Mouse (Mus musculus): Measurements from ENCODE around the gene Zbtb20. TPM values are rescaled to one million over a fixed set of nuclear protein-coding genes. Genes with fewer than 3 reads are reported as not detected.

Zbtb20 gene
- polyA plus RNA-seq, 1 experiment from 2014 or later, result 38.1 TPM

GRCm38 (mm10) chr16:43080403-43080802 lies 204.7 kb downstream of the Zbtb20 start:
- ATAC-seq (ENCODE audit: insufficient number of reproducible peaks, low FRiP score), result no peak
- H3K27ac ChIP-seq (ENCODE audit: poor library complexity, severe bottlenecking), result no peak overlapping the region
- no peaks in the 10 kb centered on the region for H3K36me3 ChIP-seq
- no peaks in the 10 kb centered on the region for H3K4me1 ChIP-seq (replicated peaks)
- H3K27me3 ChIP-seq (replicated peaks), result no peaks in the 10 kb centered on the region
- H3K9me3 ChIP-seq (replicated peaks), result no peaks in the 10 kb centered on the region
- H3K4me3 ChIP-seq, result no peak overlapping the region
- no peak overlapping the region for H3K4me2 ChIP-seq
- H3K9ac ChIP-seq, result no peak overlapping the region
- 80% methylated on average over 2 of the region's 2 CpGs for WGBS

- Histone ChIP-seq H3K9me3 (replicated peaks) (no peaks in the 10 kb centered on the region), H3K36me3 (no peaks in the 10 kb centered on the region), H3K4me3 (no peak overlapping the region), H3K4me1 (replicated peaks) (no peaks in the 10 kb centered on the region), H3K9ac (no peak overlapping the region), H3K4me2 (no peak overlapping the region), H3K27ac (ENCODE audit: poor library complexity, severe bottlenecking) (no peak overlapping the region), H3K27me3 (replicated peaks) (no peaks in the 10 kb centered on the region)
- 77% methylated on average over 5 of the region's 5 CpGs for WGBS
- ATAC-seq (ENCODE audit: insufficient number of reproducible peaks, low FRiP score), result no peak
These were observed 205.4 kb downstream of the Zbtb20 start for GRCm38 (mm10) chr16:43080923-43081702.

GRCm38 (mm10) chr16:43081995-43082394 lies 206.3 kb downstream of the Zbtb20 start:
- no peak overlapping the region for H3K4me2 ChIP-seq
- no peak overlapping the region for H3K27ac ChIP-seq (ENCODE audit: poor library complexity, severe bottlenecking)
- H3K4me1 ChIP-seq (replicated peaks), result no peaks in the 10 kb centered on the region
- H3K9ac ChIP-seq, result no peak overlapping the region
- 75% methylated on average over 6 of the region's 6 CpGs for WGBS
- H3K27me3 ChIP-seq (replicated peaks), result no peaks in the 10 kb centered on the region
- H3K9me3 ChIP-seq (replicated peaks), result no peaks in the 10 kb centered on the region
- no peaks in the 10 kb centered on the region for H3K36me3 ChIP-seq
- H3K4me3 ChIP-seq, result no peak overlapping the region
- ATAC-seq (ENCODE audit: insufficient number of reproducible peaks, low FRiP score), result no peak

DNA sequence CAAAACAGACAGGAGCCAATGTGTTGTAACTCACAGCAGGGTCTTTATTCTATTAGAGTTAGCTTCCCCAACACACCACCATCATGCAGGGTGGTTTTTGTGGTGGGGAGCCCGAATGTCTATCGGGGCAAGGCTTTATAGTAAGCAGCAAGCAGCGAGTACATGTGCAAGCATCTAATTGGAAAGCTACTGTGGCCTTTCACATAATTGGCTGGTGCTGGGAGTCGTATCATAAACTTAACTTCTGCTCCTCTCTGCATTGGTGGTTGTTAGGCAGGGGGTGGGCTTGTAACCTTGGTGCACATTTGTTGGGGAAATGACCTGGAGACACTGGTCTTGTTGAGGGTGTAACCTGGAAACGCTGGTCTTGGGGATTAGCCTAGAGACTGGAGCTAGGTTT lies 207.1 kb downstream of the Zbtb20 start:
- H3K36me3 ChIP-seq, result no peaks in the 10 kb centered on the region
- no peak overlapping the region for H3K4me3 ChIP-seq
- H3K4me1 ChIP-seq (replicated peaks), result no peaks in the 10 kb centered on the region
- WGBS, result 70% methylated on average over 5 of the region's 5 CpGs
- no peak overlapping the region for H3K4me2 ChIP-seq
- H3K27ac ChIP-seq (ENCODE audit: poor library complexity, severe bottlenecking), result no peak overlapping the region
- ATAC-seq (ENCODE audit: insufficient number of reproducible peaks, low FRiP score), result no peak
- H3K9me3 ChIP-seq (replicated peaks), result no peaks in the 10 kb centered on the region
- no peak overlapping the region for H3K9ac ChIP-seq
- no peaks in the 10 kb centered on the region for H3K27me3 ChIP-seq (replicated peaks)

GRCm38 (mm10) chr16:43090188-43090587 lies 214.5 kb downstream of the Zbtb20 start:
- Histone ChIP-seq H3K4me2 (no peak overlapping the region), H3K27me3 (replicated peaks) (no peaks in the 10 kb centered on the region), H3K4me3 (no peak overlapping the region), H3K36me3 (no peaks in the 10 kb centered on the region), H3K4me1 (replicated peaks) (no peaks in the 10 kb centered on the region), H3K9ac (no peak overlapping the region), H3K9me3 (replicated peaks) (no peaks in the 10 kb centered on the region), H3K27ac (ENCODE audit: poor library complexity, severe bottlenecking) (no peak overlapping the region)
- ATAC-seq (ENCODE audit: insufficient number of reproducible peaks, low FRiP score), result no peak
- 76% methylated on average over 3 of the region's 3 CpGs for WGBS

DNA sequence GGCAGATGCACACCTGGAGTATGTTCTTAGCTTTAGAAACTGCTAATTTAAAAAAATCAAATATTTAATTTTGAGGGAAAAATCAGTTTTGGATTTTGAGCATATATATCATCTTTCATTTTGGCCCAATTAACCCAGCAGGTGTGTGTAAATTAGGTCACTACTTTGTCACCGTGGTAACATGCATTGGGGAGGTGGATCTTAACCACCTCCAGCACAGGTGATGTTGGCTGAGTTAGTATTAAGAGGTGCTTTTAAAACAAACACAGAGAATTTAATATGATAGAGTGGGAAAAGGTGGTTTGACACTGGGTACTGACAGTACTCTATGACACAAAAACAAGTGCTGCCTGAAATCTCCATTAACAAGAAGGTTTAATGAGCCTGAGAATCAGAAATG lies 218.5 kb downstream of the Zbtb20 start:
- Histone ChIP-seq H3K36me3 (no peaks in the 10 kb centered on the region), H3K4me2 (no peak overlapping the region), H3K4me1 (replicated peaks) (no peaks in the 10 kb centered on the region), H3K9me3 (replicated peaks) (no peaks in the 10 kb centered on the region), H3K27ac (ENCODE audit: poor library complexity, severe bottlenecking) (no peak overlapping the region), H3K4me3 (no peak overlapping the region), H3K9ac (no peak overlapping the region), H3K27me3 (replicated peaks) (no peaks in the 10 kb centered on the region)
- 84% methylated on average over 1 of the region's 1 CpGs for WGBS
- ATAC-seq (ENCODE audit: insufficient number of reproducible peaks, low FRiP score), result no peak

DNA sequence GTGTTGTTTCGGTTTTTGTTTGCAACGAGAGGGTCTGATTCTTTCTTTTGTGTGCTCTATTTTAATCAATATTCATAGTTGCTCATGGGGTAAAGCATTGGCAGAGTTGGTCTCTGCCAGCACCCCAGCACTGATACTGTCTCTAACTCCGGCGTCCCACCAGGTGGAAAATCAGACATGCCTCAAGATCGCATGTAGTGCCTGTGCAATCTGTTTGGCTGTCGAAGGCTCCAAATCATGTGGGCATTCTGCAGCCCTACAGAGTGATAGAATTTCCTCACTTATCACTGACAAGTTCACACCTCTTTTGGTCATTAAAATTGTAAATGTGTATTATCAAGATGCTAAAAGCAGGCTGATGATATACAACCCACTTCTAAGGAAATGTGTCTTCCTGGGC lies 219.1 kb downstream of the Zbtb20 start:
- no peak for ATAC-seq (ENCODE audit: insufficient number of reproducible peaks, low FRiP score)
- no peak overlapping the region for H3K27ac ChIP-seq (ENCODE audit: poor library complexity, severe bottlenecking)
- no peak overlapping the region for H3K4me2 ChIP-seq
- H3K27me3 ChIP-seq (replicated peaks), result no peaks in the 10 kb centered on the region
- 74% methylated on average over 6 of the region's 6 CpGs for WGBS
- no peaks in the 10 kb centered on the region for H3K4me1 ChIP-seq (replicated peaks)
- H3K9ac ChIP-seq, result no peak overlapping the region
- H3K36me3 ChIP-seq, result no peaks in the 10 kb centered on the region
- no peaks in the 10 kb centered on the region for H3K9me3 ChIP-seq (replicated peaks)
- no peak overlapping the region for H3K4me3 ChIP-seq

DNA sequence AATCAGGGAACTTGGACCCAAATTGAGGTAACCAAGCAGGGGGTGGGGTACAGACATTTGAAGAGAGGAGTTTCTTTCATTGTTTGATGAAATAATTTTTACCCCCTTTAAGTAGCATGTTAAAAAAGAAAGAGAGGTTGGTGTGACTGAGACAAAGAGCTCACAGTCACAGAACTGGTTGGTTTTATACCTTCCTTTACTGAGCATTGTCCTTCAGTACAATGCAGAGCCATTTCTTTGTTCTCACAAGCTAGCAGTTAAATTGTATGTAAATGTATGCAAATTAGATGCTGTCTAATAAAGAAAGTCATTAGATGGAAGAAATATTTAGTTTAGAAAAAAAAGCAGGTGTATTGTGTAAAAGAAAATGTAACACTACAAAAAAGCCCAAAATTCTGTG lies 220.4 kb downstream of the Zbtb20 start:
- H3K27me3 ChIP-seq (replicated peaks), result no peaks in the 10 kb centered on the region

GRCm38 (mm10) chr16:43098153-43098552 lies 222.5 kb downstream of the Zbtb20 start:
- 76% methylated on average over 4 of the region's 4 CpGs for WGBS
- Histone ChIP-seq H3K27ac (ENCODE audit: poor library complexity, severe bottlenecking) (no peak overlapping the region), H3K4me3 (no peak overlapping the region), H3K9ac (no peak overlapping the region), H3K36me3 (no peaks in the 10 kb centered on the region), H3K9me3 (replicated peaks) (no peaks in the 10 kb centered on the region), H3K4me2 (no peak overlapping the region), H3K27me3 (replicated peaks) (no peaks in the 10 kb centered on the region), H3K4me1 (replicated peaks) (no peaks in the 10 kb centered on the region)
- ATAC-seq (ENCODE audit: insufficient number of reproducible peaks, low FRiP score), result no peak

More for the DNA sequence above, 220.4 kb downstream of the Zbtb20 start:
- Histone ChIP-seq H3K9me3 (replicated peaks) (no peaks in the 10 kb centered on the region), H3K4me2 (no peak overlapping the region), H3K4me1 (replicated peaks) (no peaks in the 10 kb centered on the region), H3K4me3 (no peak overlapping the region), H3K27ac (ENCODE audit: poor library complexity, severe bottlenecking) (no peak overlapping the region), H3K36me3 (no peaks in the 10 kb centered on the region), H3K9ac (no peak overlapping the region)
- no peak for ATAC-seq (ENCODE audit: insufficient number of reproducible peaks, low FRiP score)

DNA sequence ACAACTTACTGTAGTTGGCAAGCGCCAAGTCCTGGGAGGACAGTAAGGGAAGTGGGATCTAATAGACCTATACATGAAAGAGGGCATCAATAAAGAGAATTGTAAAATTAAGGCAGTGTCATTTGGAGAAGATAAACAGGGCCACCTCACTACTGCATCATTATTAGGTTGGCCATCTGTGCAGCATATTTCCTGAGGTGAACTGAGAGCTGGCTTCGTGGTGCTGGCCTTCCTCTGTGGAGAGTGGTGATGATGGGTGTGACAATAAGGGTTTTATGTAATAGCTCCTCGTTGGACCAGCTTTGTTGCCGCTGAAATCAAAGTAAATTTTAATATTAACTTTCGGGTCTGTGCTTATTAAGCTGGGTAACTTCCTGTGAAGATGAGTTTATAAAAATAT lies 223.0 kb downstream of the Zbtb20 start:
- 83% methylated on average over 5 of the region's 5 CpGs for WGBS
- Histone ChIP-seq H3K4me2 (no peak overlapping the region), H3K9me3 (replicated peaks) (no peaks in the 10 kb centered on the region), H3K27me3 (replicated peaks) (no peaks in the 10 kb centered on the region), H3K4me3 (no peak overlapping the region), H3K27ac (ENCODE audit: poor library complexity, severe bottlenecking) (no peak overlapping the region), H3K4me1 (replicated peaks) (no peaks in the 10 kb centered on the region), H3K36me3 (no peaks in the 10 kb centered on the region), H3K9ac (no peak overlapping the region)
- ATAC-seq (ENCODE audit: insufficient number of reproducible peaks, low FRiP score), result no peak

- Histone ChIP-seq H3K27ac (ENCODE audit: poor library complexity, severe bottlenecking) (no peak overlapping the region), H3K4me2 (no peak overlapping the region), H3K9me3 (replicated peaks) (no peaks in the 10 kb centered on the region), H3K36me3 (no peaks in the 10 kb centered on the region), H3K4me3 (no peak overlapping the region), H3K4me1 (replicated peaks) (peaks cover 5% of the 10 kb centered on the region), H3K27me3 (replicated peaks) (no peaks in the 10 kb centered on the region), H3K9ac (no peak overlapping the region)
- 56% methylated on average over 1 of the region's 1 CpGs for WGBS
- ATAC-seq (ENCODE audit: insufficient number of reproducible peaks, low FRiP score), result no peak
These were observed 235.6 kb downstream of the Zbtb20 start for GRCm38 (mm10) chr16:43111288-43111687.

GRCm38 (mm10) chr16:43113968-43114367 lies 238.3 kb downstream of the Zbtb20 start:
- Histone ChIP-seq H3K27ac (ENCODE audit: poor library complexity, severe bottlenecking) (no peak overlapping the region), H3K9ac (no peak overlapping the region), H3K36me3 (no peaks in the 10 kb centered on the region), H3K4me2 (no peak overlapping the region), H3K4me3 (no peak overlapping the region), H3K27me3 (replicated peaks) (no peaks in the 10 kb centered on the region), H3K4me1 (replicated peaks) (peaks cover 5% of the 10 kb centered on the region), H3K9me3 (replicated peaks) (no peaks in the 10 kb centered on the region)
- WGBS, result 47% methylated on average over 1 of the region's 1 CpGs
- ATAC-seq (ENCODE audit: insufficient number of reproducible peaks, low FRiP score), result no peak
